Mouse (Mus musculus) myocyte (in vitro differentiated cells): ENCODE measurements around the gene BC052040. TPM values are rescaled to one million over a fixed set of nuclear protein-coding genes. Genes with fewer than 3 reads are reported as not detected.

Experiments
- H3K27me3 ChIP-seq: one replicate; pipeline ENCODE4 v1.6.1; 2011; ENCODE audit not compliant: control insufficient read depth, insufficient read depth, insufficient read length
- H3K36me3 ChIP-seq: one replicate; pipeline ENCODE4 v1.6.1; 2011; ENCODE audit not compliant: control insufficient read depth, insufficient read depth
- H3K4me2 ChIP-seq: one replicate; pipeline ENCODE4 v1.6.1; 2011; ENCODE audit warnings: low read depth, control low read depth
- H3K4me3 ChIP-seq: one replicate; pipeline ENCODE4 v1.5.1; 2011; ENCODE audit warnings: mild to moderate bottlenecking, control low read depth, moderate library complexity
- H3K79me2 ChIP-seq: one replicate; pipeline ENCODE4 v1.6.1; 2011; ENCODE audit not compliant: control insufficient read depth, insufficient read depth
- H3ac ChIP-seq: one replicate; pipeline ENCODE4 v1.6.1; 2011; ENCODE audit not compliant: control insufficient read depth, insufficient read length
- CEBPB ChIP-seq: IDR thresholded peaks from 2 replicates; pipeline ENCODE4 v1.6.1; 2011; ENCODE audit warnings: mild to moderate bottlenecking, moderate library complexity; ENCODE audit not compliant: poor library complexity, insufficient read depth, severe bottlenecking
- E2F4 ChIP-seq: IDR thresholded peaks from one replicate; pipeline ENCODE4 v1.6.1; 2011; ENCODE audit warnings: mild to moderate bottlenecking, control low read depth, moderate library complexity; ENCODE audit not compliant: insufficient read depth
- MAX ChIP-seq: IDR thresholded peaks from one replicate; pipeline ENCODE4 v1.6.1; 2011; ENCODE audit warnings: low read depth, mild to moderate bottlenecking, control low read depth
- MYOD1 ChIP-seq, 3 experiments: IDR thresholded peaks; one replicate each; pipeline ENCODE4 v1.6.1; 2011; ENCODE audit warnings: control low read depth in 2 of 3, low read depth in 2 of 3, mild to moderate bottlenecking in 2 of 3, moderate library complexity in 1 of 3; ENCODE audit not compliant: insufficient read length in 2 of 3, control insufficient read depth in 1 of 3
- MYOG ChIP-seq, 3 experiments: IDR thresholded peaks; one replicate each; pipeline ENCODE4 v1.6.1; 2011; ENCODE audit warnings: control low read depth in 2 of 3, low read depth in 2 of 3, mild to moderate bottlenecking in 2 of 3; ENCODE audit not compliant: insufficient read length in 2 of 3, control insufficient read depth in 1 of 3, insufficient read depth in 1 of 3
- POLR2A ChIP-seq: IDR thresholded peaks from one replicate; pipeline ENCODE4 v1.6.1; 2011; ENCODE audit warnings: low read depth, mild to moderate bottlenecking, control low read depth, moderate library complexity; ENCODE audit not compliant: insufficient read length
- POLR2AphosphoS2 ChIP-seq: IDR thresholded peaks from one replicate; pipeline ENCODE4 v1.6.1; 2011; ENCODE audit warnings: low read depth, control low read depth; ENCODE audit not compliant: insufficient read length
- REST ChIP-seq: IDR thresholded peaks from one replicate; pipeline ENCODE4 v1.6.1; 2011; ENCODE audit warnings: mild to moderate bottlenecking, control low read depth, moderate library complexity; ENCODE audit not compliant: insufficient read depth, insufficient read length
- SRF ChIP-seq: IDR thresholded peaks from one replicate; pipeline ENCODE4 v1.6.1; 2011; ENCODE audit warnings: low read depth; ENCODE audit not compliant: control insufficient read depth, insufficient read length
- TCF12 ChIP-seq: IDR thresholded peaks from one replicate; pipeline ENCODE4 v1.6.1; 2011; ENCODE audit warnings: mild to moderate bottlenecking, control low read depth; ENCODE audit not compliant: poor library complexity, insufficient read depth, severe bottlenecking
- TCF3 ChIP-seq: IDR thresholded peaks from one replicate; pipeline ENCODE4 v1.6.1; 2011; ENCODE audit warnings: low read depth, control low read depth; ENCODE audit not compliant: insufficient read length
- USF1 ChIP-seq: IDR thresholded peaks from one replicate; pipeline ENCODE4 v1.6.1; 2011; ENCODE audit warnings: low read depth, mild to moderate bottlenecking, control low read depth, moderate library complexity
- polyA plus RNA-seq: library from polyadenylated mRNA; unstranded; fragments of >200 nt; fragmentation: generic; extraction: Trizol; gene quantifications from one replicate; pipeline ENCODE4 v1.2.1, GENCODE M21; 2012; ENCODE audit warnings: missing spikeins

BC052040 gene
- polyA plus RNA-seq, 1 experiment = 4.9 TPM

DNA sequence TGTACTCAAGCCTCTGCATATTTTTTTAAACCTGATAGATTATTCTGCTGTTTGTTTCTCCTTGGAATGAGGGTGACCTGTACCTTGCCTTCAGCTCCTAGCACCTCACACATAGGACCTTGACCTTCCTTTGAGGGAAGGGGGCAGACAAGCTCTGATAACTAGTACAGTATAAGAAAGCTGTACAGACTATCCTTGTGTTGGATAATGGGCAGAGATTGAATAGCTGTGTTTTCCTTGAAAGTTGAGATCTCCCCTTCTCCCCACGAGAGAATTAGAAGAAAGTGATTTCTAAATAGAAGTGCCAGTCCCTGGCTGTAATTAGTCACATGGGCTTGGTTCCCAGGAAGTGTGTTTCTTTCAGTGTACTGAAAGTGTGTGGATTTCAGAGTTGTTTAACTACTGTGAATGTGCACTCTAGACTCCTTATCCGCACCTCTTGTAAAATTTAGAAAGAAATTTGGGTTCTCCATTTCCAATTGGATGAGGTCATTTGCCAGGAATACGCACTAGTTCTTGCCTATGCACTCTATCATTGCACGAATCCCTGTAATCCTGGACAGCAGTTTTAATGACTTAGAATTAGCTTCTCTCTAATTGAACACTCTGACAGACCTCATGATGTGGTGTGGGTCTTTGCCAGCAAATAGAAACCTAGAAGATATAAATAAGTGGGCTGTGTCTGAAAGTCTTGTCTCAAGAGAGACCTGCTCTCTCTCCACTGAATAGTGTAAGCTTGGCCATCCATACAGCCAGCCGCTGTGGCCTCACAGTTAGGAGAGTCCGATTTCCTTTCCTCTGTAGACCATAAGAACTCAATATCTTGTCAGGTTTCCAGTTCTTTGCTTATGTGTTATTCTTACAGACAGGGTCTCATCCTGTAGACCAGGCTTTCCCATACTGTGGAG lies 79.0 kb downstream of the BC052040 start:
- no peaks in the 10 kb centered on the region for H3K79me2 ChIP-seq
- no peak for TF ChIP-seq POLR2A
- TF ChIP-seq TCF3 = no peak
- no peak for TF ChIP-seq MYOG (IDR thresholded peaks at IDR 0.05; ENCODE audit: control insufficient read depth in 1 of 3, insufficient read depth in 1 of 3, insufficient read length in 2 of 3, low read depth in 2 of 3)
- TF ChIP-seq REST = no peak
- TF ChIP-seq SRF = no peak
- no peak for TF ChIP-seq MAX
- TF ChIP-seq POLR2AphosphoS2 = no peak
- TF ChIP-seq USF1 = no peak
- no peak for TF ChIP-seq E2F4
- no peak for TF ChIP-seq CEBPB
- no peak for TF ChIP-seq MYOD1 (IDR thresholded peaks at IDR 0.05; ENCODE audit: control insufficient read depth in 1 of 3, insufficient read length in 2 of 3, low read depth in 2 of 3)
- no peak for TF ChIP-seq TCF12
- no peaks in the 10 kb centered on the region for H3K27me3 ChIP-seq
- no peak overlapping the region for H3ac ChIP-seq
- H3K4me3 ChIP-seq = no peak overlapping the region
- no peak overlapping the region for H3K4me2 ChIP-seq
- H3K36me3 ChIP-seq = no peaks in the 10 kb centered on the region

GRCm38 (mm10) chr2:115667516-115667915 lies 86.0 kb downstream of the BC052040 start:
- TF ChIP-seq REST (no peak), POLR2AphosphoS2 (no peak), TCF12 (no peak), SRF (no peak), MYOG (IDR thresholded peaks at IDR 0.05; ENCODE audit: control insufficient read depth in 1 of 3, insufficient read depth in 1 of 3, insufficient read length in 2 of 3, low read depth in 2 of 3) (no peak), MAX (no peak), USF1 (no peak), TCF3 (no peak), MYOD1 (IDR thresholded peaks at IDR 0.05; ENCODE audit: control insufficient read depth in 1 of 3, insufficient read length in 2 of 3, low read depth in 2 of 3) (no peak), CEBPB (no peak), POLR2A (no peak), E2F4 (no peak)
- Histone ChIP-seq H3K79me2 (no peaks in the 10 kb centered on the region), H3K36me3 (no peaks in the 10 kb centered on the region), H3K27me3 (no peaks in the 10 kb centered on the region), H3K4me2 (no peak overlapping the region), H3ac (no peak overlapping the region), H3K4me3 (no peak overlapping the region)

DNA sequence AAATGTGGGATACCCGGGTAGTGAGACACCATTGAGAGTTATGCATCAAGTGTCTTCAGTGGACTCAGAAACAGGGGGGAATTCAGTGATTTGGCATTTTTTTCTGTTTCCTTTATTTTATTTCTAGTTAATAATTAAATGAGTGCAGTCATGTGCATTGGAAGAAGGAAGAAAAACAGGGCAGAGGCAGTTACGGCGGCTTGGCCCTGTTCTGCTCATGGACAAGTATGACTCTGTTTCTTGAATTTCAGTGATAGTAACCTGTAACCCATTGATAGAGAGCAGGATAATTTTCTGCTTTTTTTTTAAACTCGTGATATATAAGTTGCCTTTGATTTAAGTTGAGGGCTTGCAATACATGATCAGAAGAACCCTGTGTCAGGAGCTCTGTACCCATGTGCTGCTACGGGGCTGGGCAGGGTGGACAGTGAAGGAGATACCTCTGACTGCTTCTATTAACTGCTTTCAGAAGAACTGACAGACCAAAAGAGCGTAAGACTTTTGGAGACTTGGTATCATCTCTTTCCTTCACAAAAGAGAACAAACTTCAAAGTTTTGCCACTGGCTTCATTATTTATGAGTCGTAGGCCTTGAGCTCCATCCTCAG lies 91.6 kb downstream of the BC052040 start:
- no peak overlapping the region for H3K4me3 ChIP-seq
- no peaks in the 10 kb centered on the region for H3K79me2 ChIP-seq
- H3K27me3 ChIP-seq = no peaks in the 10 kb centered on the region
- no peak for TF ChIP-seq POLR2AphosphoS2
- TF ChIP-seq USF1 = no peak
- no peak for TF ChIP-seq MAX
- no peak for TF ChIP-seq MYOD1 (IDR thresholded peaks at IDR 0.05; ENCODE audit: control insufficient read depth in 1 of 3, insufficient read length in 2 of 3, low read depth in 2 of 3)
- no peak for TF ChIP-seq MYOG (IDR thresholded peaks at IDR 0.05; ENCODE audit: control insufficient read depth in 1 of 3, insufficient read depth in 1 of 3, insufficient read length in 2 of 3, low read depth in 2 of 3)
- TF ChIP-seq CEBPB = no peak
- H3ac ChIP-seq = no peak overlapping the region
- no peaks in the 10 kb centered on the region for H3K36me3 ChIP-seq
- no peak overlapping the region for H3K4me2 ChIP-seq

DNA sequence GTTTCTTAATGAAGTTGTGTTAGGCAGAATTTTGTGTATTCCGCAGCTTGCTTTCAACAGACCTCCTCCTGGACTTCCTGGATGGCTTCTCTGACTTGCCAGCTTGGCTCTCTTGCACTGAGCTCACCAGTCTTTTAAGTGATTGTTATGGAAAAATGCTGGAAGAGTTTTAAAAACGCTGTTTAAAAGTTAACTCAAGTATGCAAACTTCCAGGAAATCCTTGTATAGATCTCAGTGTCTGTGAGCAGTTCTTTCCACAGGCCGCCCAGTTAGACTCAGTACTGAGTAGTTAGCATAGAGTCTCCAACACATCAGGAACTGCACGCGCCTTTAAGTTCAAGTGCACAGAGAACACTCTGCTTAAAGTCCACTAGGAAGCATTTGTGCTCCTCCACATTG lies 97.3 kb downstream of the BC052040 start:
- H3ac ChIP-seq = no peak overlapping the region

More for the DNA sequence above, 97.3 kb downstream of the BC052040 start:
- Histone ChIP-seq H3K36me3 (no peaks in the 10 kb centered on the region), H3K4me3 (no peak overlapping the region), H3K4me2 (no peak overlapping the region), H3K79me2 (no peaks in the 10 kb centered on the region), H3K27me3 (no peaks in the 10 kb centered on the region)
- TF ChIP-seq CEBPB (no peak), POLR2AphosphoS2 (no peak), E2F4 (no peak), REST (no peak), POLR2A (no peak), TCF3 (no peak), TCF12 (no peak), SRF (no peak), MYOG (IDR thresholded peaks at IDR 0.05; ENCODE audit: control insufficient read depth in 1 of 3, insufficient read depth in 1 of 3, insufficient read length in 2 of 3, low read depth in 2 of 3) (no peak), MAX (no peak)
